Mouse (Mus musculus) testis, adult 2 months (tissue): Measurements from ENCODE around the gene Unc119b.

ENCODE experiments used
- CTCF ChIP-seq: fragments of 200-500 bp; IDR thresholded peaks from 2 replicates; pipeline ENCODE4 v1.5.1; 2012; ENCODE audit warnings: low read depth, mild to moderate bottlenecking, inconsistent platforms, low read length, moderate library complexity; ENCODE audit not compliant: control insufficient read depth, insufficient read depth, insufficient replicate concordance
- POLR2A ChIP-seq: fragments of 200-500 bp; IDR thresholded peaks from 2 replicates; pipeline ENCODE4 v1.6.1; 2012; ENCODE audit warnings: low read depth, mild to moderate bottlenecking, inconsistent platforms, low read length, moderate library complexity; ENCODE audit not compliant: control insufficient read depth

DNA sequence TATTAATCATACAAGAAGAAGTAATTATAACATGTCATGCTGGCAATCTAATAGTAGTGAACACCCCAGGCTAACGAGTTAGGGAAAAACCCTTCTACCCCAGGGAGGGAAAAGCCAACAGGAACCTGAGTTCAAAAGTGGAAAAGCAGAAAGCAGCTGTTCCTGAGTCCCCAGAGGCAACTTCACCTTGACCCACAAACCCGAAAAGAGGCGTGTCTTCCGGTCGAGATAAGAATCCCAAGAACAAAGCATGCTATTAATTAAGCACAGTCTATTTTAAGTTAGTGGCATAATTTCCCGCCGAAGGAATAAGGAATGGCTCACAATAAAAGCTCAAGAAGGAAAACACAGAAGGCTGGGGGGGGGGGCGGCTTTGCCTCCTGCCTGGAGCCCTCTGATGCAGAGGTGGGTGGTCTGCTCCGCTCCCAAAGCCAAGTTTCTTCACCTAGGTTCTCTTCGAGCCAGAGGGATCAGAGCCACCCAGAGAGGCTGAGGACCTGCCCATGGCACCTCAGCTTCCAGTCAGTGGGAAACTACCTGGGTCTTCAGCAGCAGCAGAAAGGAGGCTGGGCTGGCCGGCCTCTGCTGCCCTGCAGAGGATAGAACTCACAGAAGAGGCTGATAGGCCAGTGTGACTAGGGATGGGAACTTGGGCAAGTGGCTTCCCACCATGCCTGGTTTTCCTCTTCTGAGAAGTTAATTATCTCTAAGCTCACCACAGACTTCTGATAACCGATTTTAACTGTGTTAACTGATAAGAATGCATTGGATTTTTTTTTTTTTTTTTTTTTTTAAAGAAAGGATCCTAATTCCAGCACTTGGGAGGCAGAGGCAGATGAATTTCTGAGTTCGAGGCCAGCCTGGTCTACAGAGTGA is 26.5 kb upstream of the Unc119b start:
- TF ChIP-seq CTCF (no peak), POLR2A (no peak)
